Mouse (Mus musculus) megakaryocyte, embryonic 14.5 days (primary cell): ENCODE data around the gene Synj2. TPM values are rescaled to one million over a fixed set of nuclear protein-coding genes. Genes with fewer than 3 reads are reported as not detected.

Experiments
- H3K27me3 ChIP-seq: replicated peaks from 2 replicates; pipeline ENCODE3; 2012; ENCODE audit warnings: inconsistent platforms
- H3K36me3 ChIP-seq: replicated peaks from 2 replicates; pipeline ENCODE3; 2012; ENCODE audit warnings: low read length, inconsistent platforms, mixed read lengths
- H3K4me1 ChIP-seq: 2 replicates; pipeline ENCODE4 v1.6.1; 2012; ENCODE audit warnings: inconsistent platforms
- H3K4me3 ChIP-seq: replicated peaks from 2 replicates; pipeline ENCODE3; 2012; ENCODE audit warnings: moderate library complexity, mild to moderate bottlenecking, inconsistent platforms
- H3K9me3 ChIP-seq: 2 replicates; pipeline ENCODE4 v1.6.1; 2012; ENCODE audit warnings: inconsistent platforms
- FLI1 ChIP-seq: IDR thresholded peaks from 2 replicates; pipeline ENCODE4 v1.6.1; 2012; ENCODE audit warnings: low read length, inconsistent platforms, mixed read lengths
- GATA1 ChIP-seq: IDR thresholded peaks from 3 replicates; pipeline ENCODE4 v1.6.1; 2012; ENCODE audit warnings: mixed read lengths, low read length, inconsistent platforms, borderline replicate concordance
- polyA plus RNA-seq: library from polyadenylated mRNA; stranded (reverse); fragments of >175 nt; gene quantifications from 2 replicates; pipeline ENCODE4 v1.2.3, GENCODE M21; 2012; ENCODE audit warnings: low replicate concordance; ENCODE audit not compliant: insufficient read depth

Gene Synj2
- polyA plus RNA-seq, 1 experiment = 4.1 TPM

DNA sequence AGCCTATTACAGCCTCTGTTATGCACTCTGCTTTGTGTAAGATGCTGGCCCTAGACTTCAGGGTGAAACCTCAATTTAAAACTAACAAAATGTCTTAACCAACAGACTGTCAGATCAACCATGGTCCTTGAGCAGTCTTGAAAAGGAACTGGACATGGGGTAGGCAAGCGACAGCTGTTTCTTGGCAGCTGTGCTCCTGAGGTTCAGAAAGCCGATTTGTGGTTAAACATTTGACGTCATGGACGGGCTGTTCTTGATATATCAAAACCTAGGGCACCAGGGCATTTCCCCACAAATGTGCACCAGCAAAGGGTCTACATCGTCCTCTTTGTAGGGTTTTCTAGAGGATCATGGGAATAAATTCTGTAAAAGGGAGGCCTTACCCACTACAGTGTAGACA, 122.5 kb downstream of the Synj2 start:
- no peak for TF ChIP-seq GATA1
- TF ChIP-seq FLI1 = no peak
- H3K36me3 ChIP-seq = peaks cover 71% of the 10 kb centered on the region

DNA sequence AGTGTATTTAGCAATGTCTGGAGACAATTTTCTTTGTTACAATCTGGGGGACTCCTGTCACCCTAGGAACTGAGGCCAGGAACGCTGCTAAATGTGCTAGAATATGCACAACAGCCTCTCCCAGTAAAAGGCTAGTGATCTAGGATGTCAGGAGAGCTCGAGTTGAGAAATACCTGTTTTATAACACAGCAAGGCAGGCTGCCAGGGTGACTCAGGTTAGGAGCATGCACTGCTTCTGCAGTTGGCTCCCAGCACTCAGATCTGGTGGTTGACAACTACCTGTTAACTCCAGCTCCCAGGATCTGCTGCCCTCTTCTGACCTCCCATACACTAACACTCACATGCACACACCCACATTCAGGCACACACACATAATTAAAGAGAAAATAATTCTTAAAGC, 124.9 kb downstream of the Synj2 start:
- H3K4me3 ChIP-seq = no peak overlapping the region
- no peaks in the 10 kb centered on the region for H3K27me3 ChIP-seq
- H3K9me3 ChIP-seq = no peaks in the 10 kb centered on the region
- no peak for TF ChIP-seq GATA1
- TF ChIP-seq FLI1 = no peak
- no peaks in the 10 kb centered on the region for H3K4me1 ChIP-seq
- peaks cover 73% of the 10 kb centered on the region for H3K36me3 ChIP-seq

More for the DNA sequence above, 122.5 kb downstream of the Synj2 start:
- H3K4me1 ChIP-seq = no peaks in the 10 kb centered on the region
- no peaks in the 10 kb centered on the region for H3K9me3 ChIP-seq
- H3K27me3 ChIP-seq = no peaks in the 10 kb centered on the region
- no peak overlapping the region for H3K4me3 ChIP-seq

DNA sequence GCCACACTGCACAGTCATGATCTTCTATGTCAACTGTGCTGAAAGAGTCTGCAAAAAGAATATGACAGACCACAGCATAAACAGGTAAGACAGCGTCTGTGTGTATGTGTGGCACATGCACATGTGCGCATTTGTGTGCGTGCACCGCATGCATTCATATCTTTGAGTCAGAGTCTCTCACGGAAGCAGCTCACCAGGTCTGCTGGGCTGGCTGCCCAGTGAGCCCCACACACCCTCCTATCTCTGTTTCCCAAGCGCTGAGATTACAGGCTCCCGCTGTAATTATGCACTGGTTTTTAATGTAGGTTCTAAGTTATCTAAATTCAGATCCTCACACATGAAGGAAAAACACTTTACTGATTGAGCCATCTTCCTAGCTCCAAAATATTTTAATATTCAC, 126.5 kb downstream of the Synj2 start:
- H3K36me3 ChIP-seq = peaks cover 84% of the 10 kb centered on the region
- no peaks in the 10 kb centered on the region for H3K27me3 ChIP-seq
- H3K4me3 ChIP-seq = no peak overlapping the region
- TF ChIP-seq GATA1 = no peak
- no peak for TF ChIP-seq FLI1
- no peaks in the 10 kb centered on the region for H3K4me1 ChIP-seq
- no peaks in the 10 kb centered on the region for H3K9me3 ChIP-seq

DNA sequence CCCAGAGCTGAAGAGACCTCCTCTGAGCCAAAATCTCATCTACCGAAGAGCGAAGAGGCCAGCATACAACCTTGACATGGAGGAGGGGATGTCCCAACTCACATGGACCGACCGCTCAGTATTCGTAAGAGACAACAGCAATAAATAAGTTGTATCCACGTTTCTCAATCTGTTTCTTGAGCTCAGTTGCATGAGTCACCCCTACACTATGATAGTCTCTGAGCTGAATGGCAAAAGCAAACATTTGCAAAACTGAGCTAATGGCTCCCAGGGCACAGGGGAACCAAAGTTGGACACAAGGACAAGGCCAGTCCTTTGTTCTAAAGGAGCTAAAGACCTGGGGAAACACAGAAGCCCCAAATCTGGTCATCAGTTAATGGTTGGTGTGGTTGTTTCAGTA, 128.8 kb downstream of the Synj2 start:
- H3K36me3 ChIP-seq = peaks cover 77% of the 10 kb centered on the region
- TF ChIP-seq GATA1 = no peak
- no peak for TF ChIP-seq FLI1
- no peaks in the 10 kb centered on the region for H3K4me1 ChIP-seq

DNA sequence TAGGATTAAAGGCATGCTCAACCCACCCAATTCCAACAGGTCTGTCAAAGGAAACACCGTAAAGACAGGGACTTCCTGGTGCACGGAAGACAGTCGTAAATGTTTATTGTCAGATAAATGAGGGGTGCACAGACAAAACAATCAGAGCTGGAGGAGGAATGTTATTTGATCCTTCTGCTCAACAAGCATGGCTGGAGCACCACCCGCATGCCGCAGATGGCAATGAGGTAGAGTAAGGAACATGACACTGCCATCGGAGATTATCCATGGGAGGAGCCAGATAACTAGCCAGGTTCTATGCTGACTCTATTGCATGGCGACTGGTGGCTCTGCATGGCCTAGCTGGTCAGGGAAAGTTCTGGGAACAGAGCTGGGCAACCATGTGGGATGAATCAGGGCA, 132.3 kb downstream of the Synj2 start:
- H3K4me3 ChIP-seq = no peak overlapping the region
- peaks cover 8% of the 10 kb centered on the region for H3K4me1 ChIP-seq
- no peaks in the 10 kb centered on the region for H3K27me3 ChIP-seq
- peaks cover 52% of the 10 kb centered on the region for H3K36me3 ChIP-seq
- no peak for TF ChIP-seq FLI1
- TF ChIP-seq GATA1 = no peak
- H3K9me3 ChIP-seq = no peaks in the 10 kb centered on the region

More for the DNA sequence above, 128.8 kb downstream of the Synj2 start:
- Histone ChIP-seq H3K9me3 (no peaks in the 10 kb centered on the region), H3K27me3 (no peaks in the 10 kb centered on the region), H3K4me3 (no peak overlapping the region)

DNA sequence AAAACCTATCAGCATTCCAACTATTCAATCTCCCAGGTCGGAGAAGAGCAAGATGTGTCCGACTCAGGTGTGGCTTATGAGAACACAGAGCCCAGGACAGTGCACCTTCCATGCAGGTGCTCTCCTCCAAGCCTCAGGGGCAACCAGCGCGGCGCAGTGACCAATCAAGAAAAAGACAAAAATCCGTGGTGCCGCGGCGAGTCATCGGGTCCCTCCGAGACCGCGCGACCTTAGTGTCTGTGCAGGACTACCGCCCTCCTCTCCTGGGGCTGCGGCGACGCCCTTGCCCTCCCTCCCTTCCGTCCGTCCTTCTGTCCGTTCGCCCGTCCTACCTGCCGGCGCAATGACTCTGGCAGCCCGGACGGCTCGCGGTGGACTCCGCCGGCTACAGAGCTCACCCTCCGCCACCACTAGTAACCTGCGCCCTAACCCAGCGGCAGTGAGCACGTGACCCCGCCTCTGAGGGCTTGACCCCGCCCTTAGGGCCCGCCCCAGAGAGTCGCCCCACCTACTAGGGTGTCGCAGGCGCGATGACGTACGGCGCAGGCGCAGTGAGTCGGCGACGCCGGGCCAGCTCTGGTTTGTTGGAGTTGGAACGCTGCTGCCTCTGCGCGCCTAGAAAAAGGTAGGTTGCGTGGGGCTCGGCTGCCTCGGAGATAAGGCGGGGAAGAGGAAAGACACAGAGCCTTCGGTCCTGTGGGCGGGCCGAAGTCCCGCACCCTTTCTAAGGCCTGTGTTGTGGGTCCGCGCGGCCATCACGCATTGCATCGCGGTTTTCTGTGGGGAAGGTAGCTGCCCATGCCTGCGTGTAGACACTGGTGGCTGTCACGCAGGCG, 138.4 kb downstream of the Synj2 start, which contains the start of the genes Serac1 and Gtf2h5:
Gene Serac1 (minus strand): TSS at position 455 of the 836 bp plus-strand sequence.
Gene Gtf2h5 (plus strand): TSS at position 500 of the 836 bp plus-strand sequence.
- Histone ChIP-seq H3K27me3 (no peaks in the 10 kb centered on the region), H3K4me3 (peak within 1 kb of the TSS; percentile 100), H3K9me3 (no peaks in the 10 kb centered on the region), H3K36me3 (peaks cover 26% of the 10 kb centered on the region), H3K4me1 (peaks cover 16% of the 10 kb centered on the region)
- TF ChIP-seq FLI1 (no peak), GATA1 (no peak)

DNA sequence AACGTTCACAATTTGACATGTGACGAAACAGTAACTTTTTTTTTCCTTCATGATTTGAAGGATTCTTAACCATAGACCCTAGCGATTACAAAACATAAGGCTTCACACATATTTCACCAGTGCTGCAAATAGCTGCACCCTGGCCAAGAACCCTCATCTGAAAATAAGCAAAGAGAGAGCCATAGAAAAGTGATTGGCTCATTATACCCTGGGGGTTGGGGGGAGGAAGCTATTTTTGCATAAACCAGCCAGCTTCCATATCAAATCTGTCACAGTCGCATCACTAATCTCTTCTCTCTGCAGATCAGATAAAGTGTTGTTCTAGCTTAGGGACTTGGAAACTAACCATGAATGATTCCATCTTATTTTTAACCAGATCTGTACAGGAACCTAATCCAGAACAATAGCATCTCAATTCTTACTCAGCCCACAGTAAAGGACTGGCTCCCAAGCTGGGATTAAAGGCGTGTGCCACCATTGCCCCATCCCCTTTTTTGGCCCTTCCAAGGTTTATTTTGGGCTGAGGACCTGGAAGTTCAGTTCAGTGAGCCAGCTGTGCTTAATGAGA, 142.3 kb downstream of the Synj2 start:
- H3K36me3 ChIP-seq = peaks cover 61% of the 10 kb centered on the region
- H3K27me3 ChIP-seq = no peaks in the 10 kb centered on the region
- TF ChIP-seq FLI1 (no peak), GATA1 (no peak)

DNA sequence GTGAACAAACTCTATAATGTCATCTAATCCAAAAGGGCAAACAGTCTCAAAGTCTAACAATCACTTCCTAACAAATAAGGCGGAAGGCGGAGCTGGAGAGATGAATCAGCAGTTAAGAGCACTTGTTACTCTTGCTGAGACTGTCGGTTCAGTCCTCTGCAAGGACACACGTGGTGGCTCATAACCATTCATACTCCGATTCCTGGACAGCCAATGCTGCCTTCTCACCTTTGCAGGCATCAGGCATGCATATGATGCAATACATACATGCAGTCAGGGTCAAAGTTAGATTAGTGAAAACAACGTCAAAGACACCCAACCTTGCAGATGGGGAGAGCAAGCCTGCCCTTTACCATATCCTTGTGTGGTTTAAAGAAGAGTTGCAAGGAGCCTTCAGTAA, 150.5 kb downstream of the Synj2 start:
- TF ChIP-seq FLI1 = no peak
- no peak for TF ChIP-seq GATA1
- H3K4me3 ChIP-seq = no peak overlapping the region
- H3K36me3 ChIP-seq = peaks cover 36% of the 10 kb centered on the region
- H3K4me1 ChIP-seq = peaks cover 21% of the 10 kb centered on the region
- H3K27me3 ChIP-seq = no peaks in the 10 kb centered on the region
- H3K9me3 ChIP-seq = no peaks in the 10 kb centered on the region

More for the DNA sequence above, 142.3 kb downstream of the Synj2 start:
- no peak overlapping the region for H3K4me3 ChIP-seq
- no peaks in the 10 kb centered on the region for H3K9me3 ChIP-seq
- H3K4me1 ChIP-seq = peaks cover 8% of the 10 kb centered on the region

Other genes starting within 250 kb of the Synj2 start
- 35.2 and 38.7 TPM in 2 replicates for gene Snx9, start 100.0 kb upstream of the Synj2 start, polyA plus RNA-seq
- 0.44 TPM in 1 of 2 replicates, not detected in the other for gene Serac1, start 138.5 kb downstream of the Synj2 start, polyA plus RNA-seq
- gene Gtf2h5, start 138.5 kb downstream of the Synj2 start, polyA plus RNA-seq = 3.9 TPM in 1 of 2 replicates, not detected in the other
- gene Tulp4, start 165.2 kb downstream of the Synj2 start, polyA plus RNA-seq = 9.1 and 10.9 TPM in 2 replicates